ENCODE assay signal across 25 mouse cellular contexts in genomic region chr2:65664481-65664880, GRCm38 (mm10). TPM values are rescaled to one million over a fixed set of nuclear protein-coding genes. Genes with fewer than 3 reads are reported as not detected.
DNase-seq lines count a peak whose midpoint lies in the region; ATAC-seq and TF ChIP-seq lines count a peak whose summit lies in the region.
"Had no signal": no experiment of that assay in that cellular context is flagged by ENCODE, and none has a peak within 500 bp of the region (broad histone marks: within the 10 kb centered on the region; RNA-seq: fewer than 3 reads in every experiment).

No protein-coding gene starts in this region.

- H3K4me1 ChIP-seq in forebrain, embryonic 11.5 days (replicated peaks; ENCODE audit: control insufficient read depth, insufficient read depth, low read length) = peaks cover 4% of the 10 kb centered on the region; the same call in 1 of the 2 replicates
- no peaks in the 10 kb centered on the region; the same call in 1 of the 2 replicates for H3K4me1 ChIP-seq in forebrain, postnatal 0 days (ENCODE audit: insufficient read depth)

- DNase-seq in embryo, embryonic 10.5 days (ENCODE audit: low spot score) = peak; percentile 12
- DNase-seq in embryo, embryonic 10 days (ENCODE audit: low spot score) = no peak
- DNase-seq in forebrain, embryonic 11.5 days (ENCODE audit: low spot score) = no peak
- no peak for DNase-seq in forebrain, postnatal 0 days
- DNase-seq in retina, embryonic 14.5 days (ENCODE audit: low spot score) = peak; percentile 38
- no peak for DNase-seq in retina, postnatal 1 day
- DNase-seq: adrenal gland, adult 8-10 months; adrenal gland, postnatal 14 days; adrenal gland, postnatal 36 days; B cell, adult 2 months; cerebellum, adult 11 months; cerebellum, adult 18-20 months; cerebellum, adult 8-10 months; cerebellum, adult 9-11 months; cerebellum, postnatal 14 days; cerebellum, postnatal 36 days had no signal

- TF ChIP-seq CTCF in forebrain, postnatal 0 days (IDR thresholded peaks at IDR 0.05; ENCODE audit: low read depth) = no peak

- H3K9ac ChIP-seq in forebrain, embryonic 11.5 days (ENCODE audit: low read length) = no peak overlapping the region
- no peak overlapping the region for H3K9ac ChIP-seq in forebrain, postnatal 0 days
- H3K9ac ChIP-seq: embryonic facial prominence, embryonic 13.5 days; embryonic facial prominence, embryonic 15.5 days; forebrain, embryonic 15.5 days had no signal

- H3K27ac ChIP-seq in forebrain, embryonic 11.5 days (ENCODE audit: low read depth, low read length) = no peak overlapping the region
- no peak overlapping the region for H3K27ac ChIP-seq in forebrain, postnatal 0 days (ENCODE audit: low read depth, low read length)
- H3K27ac ChIP-seq: embryonic facial prominence, embryonic 13.5 days; embryonic facial prominence, embryonic 15.5 days; forebrain, embryonic 15.5 days had no signal

- H3K27me3 ChIP-seq in forebrain, embryonic 11.5 days (ENCODE audit: control insufficient read depth, insufficient read depth, low read length) = no peaks in the 10 kb centered on the region
- H3K27me3 ChIP-seq in forebrain, postnatal 0 days (ENCODE audit: insufficient read depth, low read length) = no peaks in the 10 kb centered on the region
- H3K27me3 ChIP-seq: CH12.LX; embryonic facial prominence, embryonic 13.5 days; embryonic facial prominence, embryonic 15.5 days; forebrain, embryonic 15.5 days had no signal

- H3K4me3 ChIP-seq in forebrain, embryonic 11.5 days (ENCODE audit: low read depth, low read length) = no peak overlapping the region
- H3K4me3 ChIP-seq in forebrain, postnatal 0 days (ENCODE audit: low read depth, low read length) = no peak overlapping the region
- H3K4me3 ChIP-seq: embryonic facial prominence, embryonic 13.5 days; embryonic facial prominence, embryonic 15.5 days; erythroblast, embryonic 14.5 days; forebrain, embryonic 15.5 days had no signal

- WGBS in forebrain, embryonic 11.5 days = 3% methylated on average over 1 of the region's 1 CpGs
- WGBS in forebrain, postnatal 0 days = 11% methylated on average over 1 of the region's 1 CpGs

- H3K36me3 ChIP-seq in forebrain, embryonic 11.5 days (ENCODE audit: control insufficient read depth, insufficient read depth, low read length) = no peaks in the 10 kb centered on the region
- H3K36me3 ChIP-seq in forebrain, postnatal 0 days (ENCODE audit: insufficient read depth) = no peaks in the 10 kb centered on the region
- H3K36me3 ChIP-seq: embryonic facial prominence, embryonic 13.5 days; embryonic facial prominence, embryonic 15.5 days; forebrain, embryonic 15.5 days; G1E had no signal

- peak; percentile 35; the same call in 1 of the 2 replicates for ATAC-seq in forebrain, embryonic 11.5 days (replicated peaks; ENCODE audit: low FRiP score)
- ATAC-seq in forebrain, postnatal 0 days = no peak
- ATAC-seq: activated CD4-positive, CD25-positive, alpha-beta regulatory T cell, adult 4 months; CD4-positive, CD25-positive, alpha-beta regulatory T cell, adult 4 months; forebrain, embryonic 15.5 days; Patski had no signal

- no peaks in the 10 kb centered on the region for H3K9me3 ChIP-seq in forebrain, embryonic 11.5 days (ENCODE audit: control insufficient read depth, low read length)
- H3K9me3 ChIP-seq in forebrain, postnatal 0 days (ENCODE audit: low read length) = no peaks in the 10 kb centered on the region
- H3K9me3 ChIP-seq: embryonic facial prominence, embryonic 13.5 days; embryonic facial prominence, embryonic 15.5 days; forebrain, embryonic 15.5 days had no signal

- no peak overlapping the region for H3K4me2 ChIP-seq in forebrain, embryonic 11.5 days (ENCODE audit: low read depth, low read length, severe bottlenecking)
- no peak overlapping the region for H3K4me2 ChIP-seq in forebrain, postnatal 0 days (ENCODE audit: low read depth)
- H3K4me2 ChIP-seq: embryonic facial prominence, embryonic 13.5 days; embryonic facial prominence, embryonic 15.5 days; forebrain, embryonic 15.5 days had no signal

RNA-seq across cellular contexts. Expression of gene Scn2a, which starts 43.9 kb away (rescaled TPM):
- polyA plus RNA-seq in forebrain, embryonic 11.5 days (2014; fragmentation: Nextera tagmentation; extraction: Ambion mirVana) = 6.4 and 6.7 TPM in 2 replicates
- total RNA-seq in forebrain, postnatal 0 days (2014; rRNA removed) = 91.5 and 101 TPM in 2 replicates
- 32.7 and 50.1 TPM in 2 replicates for polyA plus RNA-seq in forebrain, postnatal 0 days (2015; fragmentation: Nextera tagmentation; extraction: Ambion mirVana)
- polyA plus RNA-seq: erythroblast, embryonic 14.5 days; G1E had no signal

Comparison
In these comparisons a context has a peak if more than half of its experiments do, and no peak if none do; other contexts are left out.
1. DNase-seq: peak in embryo, embryonic 10.5 days (single experiment) and retina, embryonic 14.5 days (single experiment); none in embryo, embryonic 10 days (single experiment), forebrain, embryonic 11.5 days (single experiment), forebrain, postnatal 0 days (single experiment) and retina, postnatal 1 day (single experiment).